Mouse (Mus musculus) myocyte (in vitro differentiated cells): ENCODE data around the gene Srrm4.

Experiments
- CEBPB ChIP-seq: IDR thresholded peaks from 2 replicates; pipeline ENCODE4 v1.6.1; 2011; ENCODE audit warnings: mild to moderate bottlenecking, moderate library complexity; ENCODE audit not compliant: poor library complexity, insufficient read depth, severe bottlenecking
- E2F4 ChIP-seq: IDR thresholded peaks from one replicate; pipeline ENCODE4 v1.6.1; 2011; ENCODE audit warnings: mild to moderate bottlenecking, control low read depth, moderate library complexity; ENCODE audit not compliant: insufficient read depth
- MYOG ChIP-seq, 3 experiments: IDR thresholded peaks; one replicate each; pipeline ENCODE4 v1.6.1; 2011; ENCODE audit warnings: control low read depth in 2 of 3, low read depth in 2 of 3, mild to moderate bottlenecking in 2 of 3; ENCODE audit not compliant: insufficient read length in 2 of 3, control insufficient read depth in 1 of 3, insufficient read depth in 1 of 3
- POLR2A ChIP-seq: IDR thresholded peaks from one replicate; pipeline ENCODE4 v1.6.1; 2011; ENCODE audit warnings: low read depth, mild to moderate bottlenecking, control low read depth, moderate library complexity; ENCODE audit not compliant: insufficient read length
- SRF ChIP-seq: IDR thresholded peaks from one replicate; pipeline ENCODE4 v1.6.1; 2011; ENCODE audit warnings: low read depth; ENCODE audit not compliant: control insufficient read depth, insufficient read length
- TCF3 ChIP-seq: IDR thresholded peaks from one replicate; pipeline ENCODE4 v1.6.1; 2011; ENCODE audit warnings: low read depth, control low read depth; ENCODE audit not compliant: insufficient read length

- TF ChIP-seq CEBPB = no peak
- TF ChIP-seq SRF = no peak
- no peak for TF ChIP-seq MYOG (IDR thresholded peaks at IDR 0.05; ENCODE audit: control insufficient read depth in 1 of 3, insufficient read depth in 1 of 3, insufficient read length in 2 of 3, low read depth in 2 of 3)
- TF ChIP-seq TCF3 = no peak
- TF ChIP-seq E2F4 = no peak
- no peak for TF ChIP-seq POLR2A
These were observed 68.1 kb downstream of the Srrm4 start for GRCm38 (mm10) chr5:116523553-116523952.
